Mouse (Mus musculus) retina, postnatal 1 day (tissue): ENCODE measurements at regions not wholly inside any gene's neighbourhood (a gene's known extent, or its start where the extent isn't known, plus 50 kb on each side); places are given as distances from the start of the nearest gene placed in this dataset.

Source experiments
- DNase-seq: peaks from one replicate; pipeline ENCODE4 v3.0.0-alpha.2; 2012

DNA sequence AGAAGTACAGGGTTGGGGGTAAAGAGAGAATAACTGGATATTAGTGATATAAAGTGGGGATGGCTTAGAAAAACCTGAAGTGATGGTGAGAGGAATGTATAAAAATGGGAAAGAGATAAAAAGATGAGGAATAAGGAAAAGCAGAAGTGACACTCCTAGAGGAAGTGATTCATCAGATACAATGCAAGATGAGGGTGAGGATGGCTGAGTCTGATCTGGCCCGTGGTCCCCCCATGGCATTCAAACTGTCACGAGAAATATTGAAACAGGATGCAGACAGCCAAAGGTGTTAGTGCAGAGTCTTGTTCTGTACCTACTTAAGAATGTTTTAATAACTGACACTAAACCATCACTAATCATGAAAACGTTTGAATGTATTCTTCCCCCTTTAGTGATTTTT is 56.2 kb upstream of the Kitl start:
- DNase-seq = no peak

DNA sequence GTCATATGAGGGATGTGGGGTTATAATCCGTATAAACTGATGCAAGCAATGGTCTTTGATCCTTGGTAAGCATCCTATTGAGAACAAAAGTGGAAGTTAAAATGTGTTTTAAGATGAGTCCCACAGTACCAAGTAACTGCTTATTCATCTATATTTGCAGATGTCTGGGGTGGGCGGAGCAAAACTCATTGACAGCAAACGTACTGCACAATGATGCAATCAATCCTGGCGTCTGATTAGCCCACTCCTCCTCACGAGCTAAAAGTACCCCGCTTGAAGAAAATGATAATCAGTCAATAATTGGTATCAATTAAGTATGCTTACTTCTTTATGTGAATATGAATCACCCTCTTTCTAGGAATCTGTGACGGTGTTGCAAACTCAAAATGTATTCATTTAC is 62.9 kb upstream of the Kitl start:
- DNase-seq = no peak

DNA sequence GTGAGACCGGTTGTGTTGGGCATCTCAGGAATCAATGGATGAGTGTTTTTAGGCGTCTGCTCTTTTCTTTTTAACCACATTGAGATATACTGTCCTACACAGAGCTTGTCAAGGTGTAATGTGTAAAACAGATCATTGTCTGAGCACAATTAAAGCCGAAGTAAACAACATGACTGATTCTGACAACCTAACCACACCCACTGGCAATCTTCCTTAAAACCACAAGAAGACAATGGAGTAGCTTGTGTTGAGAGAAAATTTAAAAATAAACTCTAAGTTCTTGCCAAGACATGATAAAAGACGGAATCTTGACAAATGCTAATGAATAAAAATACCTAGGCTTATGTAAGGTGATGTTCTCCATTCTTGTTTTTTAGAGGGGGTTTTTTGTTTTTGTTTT is 63.7 kb upstream of the Kitl start:
- DNase-seq = no peak

DNA sequence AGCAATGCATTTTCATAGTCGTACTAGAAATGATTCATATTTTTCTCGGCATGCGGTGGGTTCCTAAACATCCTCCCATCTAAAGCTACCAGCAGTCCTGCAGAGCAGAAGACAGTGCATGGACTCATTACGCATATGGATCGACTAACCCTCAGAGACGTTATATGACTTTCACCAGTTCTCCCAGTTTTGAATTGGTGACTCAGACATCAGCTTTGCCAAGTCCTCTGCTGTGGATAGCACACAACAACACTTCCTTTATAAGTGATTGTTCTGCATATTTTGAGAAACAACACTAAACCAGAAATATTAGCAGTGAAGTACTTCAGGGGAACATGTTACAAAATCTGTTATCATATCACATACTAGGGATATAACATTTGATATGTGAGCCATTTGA is 64.1 kb upstream of the Kitl start:
- no peak for DNase-seq

DNA sequence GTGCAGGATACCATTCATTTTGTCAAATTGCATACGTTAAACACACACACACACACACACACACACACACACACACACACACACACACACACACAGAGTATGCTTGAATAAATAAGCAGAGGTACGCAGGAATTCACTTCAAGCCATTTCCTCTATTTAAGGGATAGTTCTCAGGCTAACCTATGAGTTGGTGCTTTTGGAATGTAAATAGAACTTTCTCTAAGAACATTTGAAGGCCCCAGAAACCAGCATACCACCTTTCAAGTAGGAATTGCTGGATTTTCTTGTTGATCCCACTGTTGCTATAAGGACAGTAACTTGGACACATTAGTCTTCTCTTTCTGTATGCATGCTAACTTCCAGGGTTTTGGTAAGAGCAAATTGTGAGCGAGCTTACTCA is 66.7 kb upstream of the Kitl start:
- DNase-seq = no peak

DNA sequence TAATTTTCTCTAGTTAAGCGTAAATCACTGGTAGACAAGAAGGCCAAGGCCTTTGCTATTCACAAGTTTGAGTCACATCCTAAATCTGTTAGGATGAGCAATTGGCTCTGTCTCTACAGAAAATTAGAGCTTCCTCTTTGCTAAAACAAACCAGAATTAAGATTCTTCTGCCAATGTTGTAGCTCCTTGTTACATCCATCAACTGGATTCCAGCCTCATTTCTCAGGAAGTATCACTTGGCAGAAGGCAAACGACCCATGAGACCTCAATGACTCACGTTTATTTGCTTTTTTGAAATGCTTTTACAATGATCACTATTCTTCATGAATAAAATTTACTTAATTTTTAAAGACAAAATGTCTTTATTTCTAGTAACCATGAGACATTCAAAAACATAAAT is 70.0 kb upstream of the Kitl start:
- no peak for DNase-seq

DNA sequence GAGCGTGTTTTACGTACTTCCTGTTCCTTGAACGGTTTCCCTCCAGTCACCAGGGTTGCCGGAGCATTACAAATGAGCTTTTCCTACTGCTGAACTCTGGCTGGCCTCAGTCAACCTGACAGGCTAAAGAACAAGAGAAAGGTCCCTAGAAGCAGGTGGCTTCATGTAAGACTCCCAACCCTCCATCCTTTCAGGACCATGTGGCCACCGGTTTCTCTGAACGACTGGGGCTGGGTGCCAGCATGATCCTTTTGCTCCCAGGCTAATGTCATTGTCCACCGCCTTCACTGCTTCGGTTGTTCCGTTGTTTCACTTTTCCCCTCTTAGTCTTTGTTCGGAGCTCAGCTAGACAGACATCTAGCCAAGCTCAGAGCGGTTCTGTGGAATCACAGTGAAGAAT is 73.8 kb upstream of the Kitl start:
- peak; percentile 10 for DNase-seq

DNA sequence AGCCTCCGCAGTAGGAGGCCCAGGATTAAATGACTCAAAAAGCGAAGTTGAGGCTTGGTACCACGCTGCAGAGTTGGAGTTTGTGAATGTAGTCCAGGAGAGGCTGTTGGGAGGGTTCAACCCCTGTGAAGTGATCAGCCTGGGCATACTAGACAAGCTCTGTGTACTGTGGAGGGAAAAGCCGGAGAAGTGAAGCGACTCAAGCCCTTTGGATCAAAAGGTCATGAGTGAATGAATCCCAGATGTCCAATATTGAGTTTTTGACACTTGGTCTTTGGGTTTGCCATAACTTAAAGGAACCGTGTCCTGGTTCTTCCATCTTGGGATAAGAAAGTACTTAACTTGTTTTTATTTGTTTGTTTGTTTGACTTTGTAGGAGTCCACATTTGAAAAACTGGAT is 76.5 kb upstream of the Kitl start:
- no peak for DNase-seq

DNA sequence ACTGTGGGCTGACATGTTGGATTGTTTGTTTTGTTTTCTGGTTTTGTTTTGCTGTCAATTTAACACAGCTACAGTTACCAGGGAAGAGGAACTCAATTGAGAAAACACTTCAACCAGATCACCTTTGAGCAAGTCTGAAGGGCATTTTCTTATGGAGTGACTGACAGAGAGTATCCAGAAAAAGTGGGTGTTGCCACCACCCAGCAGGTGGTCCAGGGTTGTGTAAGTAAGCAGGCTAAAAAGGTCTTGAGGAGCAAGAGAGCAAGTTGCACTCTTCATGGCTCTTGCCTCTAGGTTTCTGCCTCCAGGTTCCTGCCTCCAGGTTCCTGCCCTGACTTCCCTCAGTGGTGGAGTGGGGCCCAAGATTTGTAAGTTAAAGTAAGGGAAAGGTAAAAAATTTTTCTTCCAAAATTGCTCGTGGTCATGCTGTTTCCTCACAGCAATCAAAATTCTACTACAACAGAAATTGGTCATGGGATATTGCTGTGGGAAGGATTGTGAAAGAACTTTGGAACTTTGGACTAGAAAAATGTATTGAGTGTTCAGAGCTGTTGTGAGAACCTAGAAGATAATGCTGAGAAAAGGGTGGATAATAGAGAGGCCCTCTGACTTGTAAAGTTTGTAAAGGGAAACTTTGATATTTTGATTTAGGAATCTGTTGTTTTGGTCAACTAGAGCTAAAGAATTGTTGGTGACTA is 77.4 kb upstream of the Kitl start:
- no peak for DNase-seq

DNA sequence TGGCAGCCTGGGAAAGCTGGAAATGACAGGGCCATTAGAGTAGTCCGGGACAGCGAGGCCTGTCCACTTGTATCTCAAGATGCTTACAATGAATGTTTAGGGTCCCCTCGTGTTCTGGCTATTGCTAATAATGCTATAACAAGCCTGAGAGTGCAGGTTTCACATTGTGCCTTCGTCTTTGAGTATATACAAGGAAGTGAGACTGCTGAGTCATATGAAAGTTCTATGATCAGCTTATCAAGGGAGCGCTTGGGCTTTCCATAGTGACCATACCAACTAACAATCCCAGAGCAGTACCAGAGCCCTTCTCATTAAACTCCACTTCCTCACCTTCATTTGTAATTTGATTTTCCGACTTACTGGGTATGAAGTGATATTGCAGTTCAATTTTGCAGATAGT is 86.2 kb upstream of the Kitl start:
- DNase-seq = no peak

DNA sequence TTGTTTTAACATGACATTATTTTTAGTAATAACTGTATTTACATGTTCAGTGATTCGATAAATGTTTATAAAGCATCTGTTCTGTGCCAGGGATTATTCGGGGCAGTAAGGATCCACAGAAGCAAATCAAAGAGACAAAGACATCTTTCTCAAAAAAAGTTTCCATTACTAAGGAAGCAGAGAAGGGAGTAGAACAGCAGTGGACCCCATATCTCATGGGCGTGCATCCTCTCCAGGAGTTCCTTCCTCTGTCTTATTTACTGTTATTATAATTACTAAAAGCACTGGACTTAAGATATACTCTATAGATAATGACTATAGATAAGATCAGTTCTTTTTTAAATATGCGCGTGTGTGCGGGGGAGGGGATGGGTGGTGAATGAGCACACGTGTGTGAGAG is 87.5 kb upstream of the Kitl start:
- no peak for DNase-seq

DNA sequence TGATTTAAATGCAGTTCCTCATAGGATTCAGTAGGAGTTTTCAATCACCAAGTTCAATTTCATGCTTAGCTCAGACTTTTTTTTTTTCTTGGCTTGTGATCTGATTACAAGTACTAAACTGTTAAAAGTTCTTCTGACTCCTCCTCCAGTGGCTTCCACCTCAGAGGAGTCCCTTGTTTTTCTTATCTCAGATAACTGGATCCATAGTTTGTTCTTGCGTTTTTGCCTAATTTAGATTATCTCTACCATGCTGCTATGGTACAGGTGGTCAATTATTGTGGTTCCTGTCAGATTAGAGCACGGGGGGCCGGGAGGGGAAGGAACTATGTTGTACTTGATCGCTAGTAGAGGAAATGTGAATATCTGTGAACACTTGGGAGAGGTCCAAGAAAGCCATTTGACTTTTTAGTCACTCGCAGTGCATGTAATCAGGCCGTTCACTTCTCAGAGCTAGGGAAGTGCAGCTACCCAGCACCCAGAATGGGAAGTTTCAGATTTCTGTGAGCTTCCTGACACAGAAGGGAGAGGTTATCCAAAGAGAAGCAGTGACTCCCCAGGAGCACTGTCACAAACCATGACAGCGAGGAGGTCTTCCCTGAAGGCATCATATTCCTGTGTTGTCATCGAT is 89.0 kb upstream of the Kitl start:
- no peak for DNase-seq

DNA sequence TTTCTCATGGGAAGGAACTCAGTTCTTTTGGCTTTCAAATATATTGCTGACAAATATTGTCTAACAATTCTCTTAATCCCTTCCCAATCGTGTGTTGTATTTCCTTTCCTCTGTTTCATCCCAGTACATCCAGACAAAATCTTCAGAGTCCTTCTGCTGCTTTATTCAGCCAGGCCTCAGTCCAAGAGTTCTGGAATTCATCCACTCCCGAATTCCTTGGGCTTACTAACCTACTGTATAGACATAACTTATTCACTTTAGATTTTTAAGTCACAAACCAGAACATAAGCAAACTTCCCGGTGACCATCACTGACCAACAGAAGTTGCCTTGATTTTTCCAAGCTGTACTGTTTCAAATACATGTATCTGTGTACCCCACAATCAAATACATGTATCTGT is 90.9 kb upstream of the Kitl start:
- no peak for DNase-seq

DNA sequence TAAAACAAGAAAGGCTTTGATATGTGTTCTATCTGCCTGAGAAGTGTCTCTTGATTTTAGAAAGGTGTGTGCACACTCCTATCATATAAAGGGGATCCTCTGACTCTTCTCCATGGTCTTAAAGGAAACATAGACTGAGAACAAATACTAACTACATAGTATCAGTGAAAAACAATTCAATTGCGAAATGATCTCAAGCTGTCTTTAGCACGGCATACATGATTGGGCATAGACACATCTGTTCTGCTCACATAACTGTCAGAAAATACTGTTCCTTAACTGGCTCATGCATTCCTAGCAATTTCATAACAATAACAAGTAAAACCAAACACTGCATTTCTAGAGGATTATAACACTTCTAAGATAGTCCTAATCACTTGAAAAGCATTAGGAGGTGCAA is 95.5 kb upstream of the Kitl start:
- no peak for DNase-seq

DNA sequence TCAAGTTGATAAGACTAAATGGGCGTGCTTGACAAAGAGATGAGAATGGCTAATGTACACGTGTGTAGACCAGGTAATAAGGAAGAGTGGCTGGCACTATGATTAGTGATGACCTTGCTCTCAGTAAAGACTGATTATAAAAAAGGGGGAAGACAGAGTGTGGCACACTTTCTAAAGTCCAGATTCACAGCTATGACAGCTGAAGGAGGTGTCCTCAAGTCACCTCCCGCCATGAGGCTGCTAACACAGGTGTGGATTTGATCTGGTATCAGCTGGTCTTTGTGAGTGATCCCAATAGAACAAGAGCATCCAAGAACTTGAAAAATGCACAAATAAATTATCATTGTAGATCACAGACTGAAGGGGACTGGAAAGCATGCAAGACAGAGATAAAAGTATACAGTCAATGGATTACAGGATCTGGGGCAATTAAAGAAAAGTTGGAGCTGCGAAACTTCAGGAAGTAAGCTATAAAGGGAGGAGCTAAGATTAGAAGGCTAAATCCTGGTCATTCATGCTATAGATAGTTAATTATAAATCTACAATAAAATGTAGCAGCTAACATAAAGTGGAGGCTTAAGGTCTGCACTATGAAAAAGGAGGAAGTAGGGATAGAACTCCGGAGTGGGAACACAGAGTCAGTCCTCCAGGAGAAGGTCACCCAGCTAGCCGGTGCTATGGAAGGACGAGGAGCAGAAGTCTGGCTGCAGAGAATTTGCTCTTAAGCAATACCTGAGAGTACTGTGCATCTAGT is 96.7 kb upstream of the Kitl start:
- DNase-seq = no peak

DNA sequence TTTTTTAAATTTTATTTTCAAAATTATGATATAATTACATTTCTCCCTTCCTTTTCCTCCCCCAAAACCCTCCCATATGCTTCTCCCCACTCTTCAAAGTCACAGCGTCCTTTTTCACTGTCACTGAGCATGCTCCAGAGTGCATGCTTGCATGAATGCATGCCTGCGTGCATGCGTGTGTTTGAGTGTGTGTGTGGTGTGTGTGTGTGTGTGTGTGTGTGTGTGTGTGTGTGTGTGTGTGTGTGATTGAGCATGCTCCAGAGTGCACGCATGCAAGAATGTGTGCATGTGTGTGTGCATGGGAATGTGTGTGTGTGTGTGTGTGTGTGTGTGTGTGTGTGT is 101.6 kb upstream of the Kitl start:
- DNase-seq = no peak

DNA sequence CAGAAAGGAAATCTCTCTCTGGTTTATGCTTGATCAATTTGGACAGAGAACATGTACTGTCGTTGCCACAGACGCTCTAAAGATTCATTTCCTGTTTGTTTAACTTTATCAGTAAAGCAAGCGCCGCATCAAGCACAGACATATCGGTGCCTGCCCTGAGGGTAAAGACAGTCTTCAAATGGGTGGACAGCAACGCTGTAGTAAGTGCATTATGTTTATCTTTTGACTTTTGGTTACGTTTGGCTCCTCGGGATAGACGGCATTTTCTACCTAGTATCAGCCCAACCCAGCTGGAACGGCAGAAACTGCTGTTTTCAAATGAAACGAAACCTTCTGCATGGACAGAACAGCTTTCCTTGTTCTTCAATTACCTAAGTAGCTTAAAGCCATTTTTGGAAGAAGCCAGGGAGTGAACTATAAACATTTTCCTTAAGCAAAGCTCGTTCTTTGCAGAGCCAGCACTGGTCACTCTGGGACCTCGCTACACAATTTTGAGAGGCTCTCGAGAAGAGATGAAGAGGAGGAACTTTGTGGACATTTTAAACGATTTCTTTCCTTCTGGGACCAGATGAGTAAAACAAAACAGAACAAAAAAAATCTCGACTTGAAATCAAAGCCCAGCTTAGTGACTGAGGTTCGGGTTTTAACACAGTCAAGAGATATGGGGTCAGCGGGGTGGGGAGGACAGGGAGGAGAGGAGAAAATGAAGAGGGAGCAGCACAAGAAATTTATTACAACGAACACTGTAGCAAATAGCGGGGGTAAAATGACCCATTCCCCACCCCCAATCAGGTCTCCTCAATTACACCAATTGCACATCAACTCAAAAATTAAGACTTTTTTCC is 102.2 kb upstream of the Kitl start:
- peak; percentile 17 for DNase-seq

DNA sequence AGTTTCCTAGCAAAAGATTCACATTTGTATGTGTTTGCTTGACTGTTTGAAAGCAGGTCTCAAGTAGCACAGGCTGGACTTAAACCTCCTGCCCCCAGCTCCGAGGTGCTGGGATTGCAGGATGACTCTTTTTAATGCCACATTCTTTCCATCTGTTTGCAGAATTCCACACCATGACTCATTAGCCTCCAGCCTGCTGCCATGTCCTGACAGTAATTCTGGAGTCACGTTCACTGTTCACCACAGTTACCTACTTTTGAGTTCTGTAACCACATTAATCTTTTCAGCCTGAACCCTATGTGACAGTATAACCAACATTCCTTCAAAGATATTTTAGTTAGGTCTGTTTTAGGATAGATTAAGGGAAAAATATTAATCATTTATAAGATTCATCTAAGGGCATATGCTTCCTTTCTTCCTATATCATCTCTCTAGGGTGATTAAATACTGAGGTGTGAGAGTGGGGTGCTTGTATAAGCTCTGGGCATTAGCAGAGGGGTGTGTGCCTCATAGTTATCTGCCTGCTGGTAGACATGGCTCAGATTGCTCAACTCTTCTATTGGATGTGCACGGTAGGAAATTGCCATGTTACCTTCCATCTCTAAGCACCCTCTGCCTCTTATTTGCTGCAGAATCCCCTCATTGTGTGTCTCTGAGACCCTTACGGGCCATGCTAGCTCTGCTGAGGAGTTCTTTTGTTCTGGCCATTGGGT is 105.3 kb upstream of the Kitl start:
- no peak for DNase-seq

DNA sequence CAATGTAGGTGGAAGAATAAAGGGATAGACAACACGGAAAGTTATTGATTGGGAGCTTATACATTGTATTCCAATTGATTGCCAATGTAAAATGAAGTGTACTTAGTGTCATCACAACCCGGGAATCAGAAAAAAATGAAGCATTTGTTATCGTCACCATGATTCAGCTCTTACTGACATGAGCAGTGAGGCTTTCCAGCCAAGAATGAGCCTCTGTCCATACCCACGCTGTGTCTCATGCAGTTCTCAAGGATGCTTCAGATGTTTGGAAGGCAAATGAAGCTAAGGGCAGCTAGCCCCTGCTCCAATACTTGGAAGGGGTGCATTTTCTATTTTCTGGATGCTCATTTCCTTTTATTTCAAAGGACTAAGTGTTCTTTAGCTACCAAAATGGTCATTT is 107.4 kb upstream of the Kitl start:
- no peak for DNase-seq

DNA sequence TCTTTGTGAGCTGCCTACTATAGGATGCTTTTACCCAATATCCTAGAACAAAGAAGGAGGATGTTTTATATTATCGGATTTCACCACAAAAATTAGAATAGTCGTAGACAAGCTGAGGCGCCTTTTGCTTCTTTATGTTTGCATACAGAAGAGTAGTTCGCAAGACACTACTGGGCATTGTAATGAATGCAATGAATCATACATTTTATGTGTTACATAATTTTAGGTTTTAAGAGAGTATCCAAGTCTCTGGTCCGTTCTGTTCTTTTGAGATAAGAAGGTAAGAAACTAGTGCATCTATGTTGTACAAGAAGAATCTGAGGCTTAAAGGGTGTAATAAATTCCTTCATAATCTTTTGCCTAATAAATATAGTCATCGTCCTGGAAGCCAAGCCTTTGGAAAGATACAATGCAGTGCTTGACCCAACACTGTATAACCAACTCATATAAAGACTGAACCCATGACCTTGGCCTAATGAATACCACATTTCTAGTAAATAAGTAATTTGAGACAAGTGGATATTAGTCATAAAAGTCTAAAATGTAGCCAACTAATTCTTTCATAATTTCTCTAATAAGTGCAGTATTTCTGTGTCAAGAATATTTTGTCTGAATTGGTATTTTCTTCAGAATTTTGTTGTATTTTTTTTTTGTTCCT is 108.5 kb upstream of the Kitl start:
- no peak for DNase-seq

DNA sequence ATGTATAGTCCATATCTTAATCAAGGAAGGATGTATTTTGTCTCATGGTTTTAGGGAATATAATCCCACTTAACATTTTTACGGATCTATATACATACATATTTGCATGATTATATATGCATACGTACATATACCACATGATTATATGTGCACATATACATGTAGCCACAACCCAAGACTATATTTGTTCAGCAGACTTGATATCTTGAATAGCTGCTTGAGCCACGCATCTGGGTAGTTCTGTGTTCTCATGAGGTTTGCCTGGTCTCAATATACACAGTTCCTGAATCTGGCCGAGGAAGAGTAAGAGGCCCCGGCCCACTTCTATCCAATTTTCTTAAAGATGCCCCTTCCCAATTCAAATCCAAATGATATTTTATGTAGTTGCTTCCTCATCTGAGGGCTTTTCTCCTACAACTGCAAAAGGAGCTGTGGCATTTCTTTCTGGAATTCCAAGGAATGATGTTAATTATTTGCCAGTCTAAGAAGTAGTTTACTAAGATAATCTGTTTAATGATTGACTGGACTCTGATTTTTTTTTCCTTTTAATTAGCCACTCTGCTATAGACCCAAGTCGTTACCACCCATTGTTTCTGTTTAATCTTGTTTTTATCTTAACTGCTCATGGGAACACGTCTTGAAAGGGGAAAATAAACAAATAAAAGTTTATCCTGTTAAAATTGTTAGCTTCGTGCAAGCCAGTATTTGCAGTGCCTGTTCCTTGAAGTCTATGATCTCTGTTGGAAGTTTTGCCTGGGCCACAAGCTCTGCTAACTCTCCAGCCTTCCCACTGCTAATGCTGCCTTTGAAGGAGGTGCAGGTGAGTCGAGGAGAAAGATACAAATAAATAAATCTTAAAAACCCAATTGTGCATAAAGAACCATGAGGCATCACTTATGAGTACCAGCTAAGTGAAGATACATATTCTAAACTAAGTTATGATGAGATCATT is 112.9 kb upstream of the Kitl start:
- no peak for DNase-seq
